Mouse (Mus musculus) urinary bladder, postnatal 14 days (tissue): ENCODE data around the gene Prkag3.
A peak's percentile ranks its signal among the peaks of the same experiment; 100 is the strongest.

Experiments used
- DNase-seq: peaks from one replicate; pipeline ENCODE4 v3.0.0; 2021; ENCODE audit warnings: low spot score

Gene Prkag3

DNA sequence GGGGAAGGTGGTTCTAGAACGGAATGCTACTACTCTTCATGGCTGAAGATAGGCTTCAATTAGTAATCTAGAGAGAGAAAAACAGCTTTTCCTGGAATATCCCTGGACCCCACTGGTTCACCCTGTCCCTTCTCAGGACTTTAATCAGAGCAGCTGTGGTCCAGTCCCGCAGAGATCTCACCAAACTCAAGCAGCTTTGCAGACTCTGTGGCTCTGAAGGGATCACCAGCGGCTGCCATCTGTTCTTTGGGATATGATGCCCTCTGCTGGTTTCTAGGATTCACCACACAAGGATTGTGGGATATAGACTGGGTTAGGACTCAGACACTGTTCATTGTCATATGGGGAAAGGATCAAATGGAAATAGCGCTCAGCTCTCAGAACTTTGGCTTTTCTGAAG is 10.8 kb upstream of the Prkag3 start:
- DNase-seq, result peak; percentile 52

GRCm38 (mm10) chr1:74754175-74754785 is 5.3 kb upstream of the Prkag3 start:
- DNase-seq, result no peak

GRCm38 (mm10) chr1:74753266-74753974 is 4.4 kb upstream of the Prkag3 start:
- no peak for DNase-seq

DNA sequence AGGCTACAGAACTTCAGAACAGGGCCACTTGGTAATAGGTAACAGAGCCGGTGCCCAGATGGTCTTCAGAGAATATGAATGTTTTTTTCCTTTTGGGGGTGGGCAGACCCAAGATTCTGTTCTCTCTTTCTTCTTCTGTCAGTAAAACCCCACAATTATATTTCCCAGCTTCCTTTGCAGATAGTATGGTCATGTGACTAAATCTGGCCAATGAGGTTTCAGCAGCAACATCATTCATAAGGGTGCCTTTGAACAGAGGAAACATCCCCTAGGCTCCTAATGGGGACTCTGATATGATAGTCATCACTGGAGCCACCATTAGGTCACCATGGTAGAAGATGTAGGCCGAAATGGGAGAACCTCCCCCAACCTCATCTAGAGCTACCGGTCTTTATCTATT is 3.8 kb upstream of the Prkag3 start:
- no peak for DNase-seq

DNA sequence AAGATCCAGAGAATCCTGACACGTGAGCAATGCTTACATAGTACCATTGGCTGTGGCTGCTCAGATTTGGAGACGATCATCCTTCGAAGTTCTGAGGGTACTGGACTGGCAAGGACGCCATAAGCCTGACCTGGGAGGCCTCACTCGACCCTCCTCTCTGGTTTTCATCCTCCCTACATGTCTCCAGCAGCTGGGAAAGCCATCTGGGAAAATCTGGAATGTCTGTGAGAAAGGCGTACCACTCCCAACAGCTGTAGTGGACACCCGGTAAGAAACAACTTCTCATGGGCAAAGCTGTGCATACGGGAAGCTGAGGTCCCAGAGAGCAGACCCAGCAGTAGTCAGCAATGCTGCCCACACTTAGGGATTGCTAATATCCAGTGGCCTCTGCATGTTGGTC is 3.1 kb upstream of the Prkag3 start:
- no peak for DNase-seq

GRCm38 (mm10) chr1:74750683-74751082 is 1.7 kb upstream of the Prkag3 start:
- no peak for DNase-seq

GRCm38 (mm10) chr1:74749301-74749700 is 280 bp upstream of the Prkag3 start:
- peak; percentile 72 for DNase-seq

GRCm38 (mm10) chr1:74747335-74747734 is 1.7 kb downstream of the Prkag3 start:
- DNase-seq, result no peak

DNA sequence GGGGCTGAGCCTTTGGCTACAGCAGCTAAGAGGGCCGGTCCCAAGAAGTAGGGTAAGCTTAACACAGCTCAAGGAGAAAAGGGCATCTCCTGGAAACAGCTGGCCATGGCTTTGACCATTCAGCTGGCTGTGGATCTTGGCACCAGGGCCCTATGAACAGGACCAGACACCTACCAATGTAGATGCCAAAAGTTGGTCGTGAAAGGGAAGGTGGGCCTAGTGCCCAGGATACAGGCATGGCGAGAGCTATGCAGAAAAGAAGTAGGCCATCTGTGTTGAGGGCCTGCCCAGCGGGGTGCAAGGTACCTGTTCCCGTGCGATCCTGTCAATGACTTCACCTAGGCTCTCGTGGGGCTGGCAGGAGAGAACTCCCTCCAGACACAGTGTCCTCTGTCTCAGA is 8.2 kb downstream of the Prkag3 start:
- DNase-seq, result no peak

DNA sequence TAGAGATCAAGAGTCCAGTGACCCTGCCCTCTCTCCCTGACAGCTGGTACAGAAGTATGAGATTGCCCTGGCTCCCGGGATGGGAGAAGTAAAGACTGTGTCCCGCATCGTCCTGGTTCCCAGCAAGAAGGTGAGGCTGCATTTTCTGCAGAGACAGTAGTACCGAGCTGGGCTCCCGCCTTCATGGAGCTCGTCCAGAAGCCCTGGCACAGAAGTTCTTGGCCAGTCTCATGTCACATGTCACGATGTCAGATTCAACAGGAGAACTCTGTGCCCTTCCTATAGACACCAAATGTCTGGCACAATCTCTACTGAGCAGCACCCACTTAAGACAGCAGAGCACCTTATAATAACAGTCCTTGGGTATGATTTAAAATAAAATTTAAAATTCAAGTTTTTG is 11.5 kb downstream of the Prkag3 start:
- DNase-seq, result no peak

- DNase-seq, result no peak
These were observed 12.0 kb downstream of the Prkag3 start for GRCm38 (mm10) chr1:74736977-74737376.

GRCm38 (mm10) chr1:74728446-74728845 is 20.6 kb downstream of the Prkag3 start:
- DNase-seq, result no peak

- peak; percentile 32 for DNase-seq
These were observed 22.3 kb downstream of the Prkag3 start for GRCm38 (mm10) chr1:74726674-74727073.

GRCm38 (mm10) chr1:74726114-74726513 is 22.9 kb downstream of the Prkag3 start:
- DNase-seq, result no peak

DNA sequence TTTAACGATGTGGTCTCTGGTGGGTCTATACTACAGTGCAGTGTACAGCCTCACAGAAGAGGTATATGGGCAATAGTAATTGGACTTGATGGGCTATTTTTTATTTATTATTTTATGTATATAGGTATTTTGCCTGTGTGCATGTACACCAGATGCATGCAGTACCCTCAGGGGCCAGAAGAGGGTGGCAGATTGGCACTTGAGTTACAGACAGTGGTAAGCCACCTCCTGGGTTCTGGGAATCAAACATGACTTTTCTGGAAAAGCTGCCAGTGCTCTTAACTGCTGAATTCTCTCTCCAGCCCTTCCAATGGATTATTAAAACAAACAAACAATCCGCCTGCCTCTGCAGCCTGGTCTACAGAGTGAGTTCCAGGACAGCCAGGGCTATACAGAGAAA is 25.3 kb downstream of the Prkag3 start:
- no peak for DNase-seq

DNA sequence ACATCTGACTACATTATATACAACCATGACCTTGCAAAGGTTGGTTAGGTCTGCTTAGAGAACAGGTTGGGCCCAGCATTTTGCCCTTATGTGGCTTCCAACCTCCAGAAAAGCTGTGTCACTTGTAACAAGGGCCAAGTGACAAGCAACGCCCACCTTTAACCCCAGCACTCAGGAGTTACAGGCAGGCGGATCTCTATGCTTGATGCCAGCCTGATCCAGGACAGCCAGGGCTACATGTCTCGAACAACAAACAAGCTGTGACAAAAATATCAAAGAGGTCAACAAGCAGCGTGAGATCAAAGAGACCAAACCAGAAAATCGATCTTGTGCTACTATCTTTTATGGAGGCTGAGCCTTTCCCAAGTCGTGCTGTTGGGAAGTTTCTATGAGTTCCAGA is 27.4 kb downstream of the Prkag3 start:
- DNase-seq, result no peak

GRCm38 (mm10) chr1:74719281-74719680 is 29.7 kb downstream of the Prkag3 start:
- DNase-seq, result no peak

DNA sequence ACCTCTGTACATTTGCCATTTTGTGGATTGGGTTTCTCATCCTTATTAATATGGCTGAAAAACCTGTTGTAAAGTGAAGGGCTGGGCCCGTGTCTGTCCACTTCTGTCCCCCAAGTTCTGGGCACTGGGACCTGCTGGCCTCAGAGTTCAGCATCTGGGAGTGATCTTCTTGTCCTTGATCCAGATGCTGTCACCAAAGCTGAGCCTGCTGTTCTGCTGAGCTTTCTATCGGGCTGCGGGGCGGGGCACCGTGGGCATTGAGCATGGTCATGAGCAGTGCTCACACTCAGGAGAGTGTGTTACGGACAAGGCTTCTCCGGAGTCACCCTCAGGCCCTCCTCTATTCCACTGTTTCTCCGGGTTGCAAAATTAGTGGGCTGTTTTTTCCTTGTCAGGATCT is 30.9 kb downstream of the Prkag3 start:
- no peak for DNase-seq

DNA sequence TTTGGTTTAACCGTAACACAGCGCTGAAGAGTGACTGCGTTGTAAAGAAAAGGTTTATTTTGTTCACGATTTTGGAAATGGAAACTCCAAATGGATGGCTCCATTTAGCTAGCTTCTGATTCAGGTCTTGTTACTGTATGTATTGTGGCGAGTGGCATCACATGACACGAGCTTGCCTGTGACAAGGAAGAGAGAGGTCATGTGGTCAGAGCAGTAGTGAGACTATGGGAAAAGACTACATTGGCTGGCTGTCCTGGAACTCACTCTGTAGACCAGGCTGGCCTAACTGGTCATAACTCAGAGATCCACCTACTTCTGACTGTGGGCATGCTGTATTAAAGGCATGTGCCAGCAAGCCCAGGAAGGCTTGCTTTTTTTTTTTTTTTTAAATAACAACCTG is 33.1 kb downstream of the Prkag3 start:
- no peak for DNase-seq

DNA sequence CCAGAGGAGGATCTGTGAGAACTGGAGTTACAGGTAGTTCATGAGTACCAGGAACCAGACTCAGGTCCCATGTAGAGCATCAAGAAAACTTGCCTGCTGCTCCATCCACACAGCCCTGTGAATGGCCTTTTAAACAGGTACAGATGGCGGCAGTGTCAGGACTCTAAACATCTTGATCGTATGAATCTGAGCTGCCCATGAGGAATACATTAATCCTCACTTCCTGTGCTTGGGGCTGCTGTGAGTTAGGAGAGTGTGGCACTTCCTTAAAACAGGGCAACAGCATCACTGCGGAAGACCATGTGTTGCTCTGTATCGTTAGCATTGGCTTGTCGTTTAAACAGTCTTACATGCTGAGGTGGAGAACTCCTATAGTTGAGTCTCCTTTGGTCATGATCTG is 33.6 kb downstream of the Prkag3 start:
- DNase-seq, result no peak

- DNase-seq, result no peak
These were observed 34.1 kb downstream of the Prkag3 start for GRCm38 (mm10) chr1:74714967-74715366.

DNA sequence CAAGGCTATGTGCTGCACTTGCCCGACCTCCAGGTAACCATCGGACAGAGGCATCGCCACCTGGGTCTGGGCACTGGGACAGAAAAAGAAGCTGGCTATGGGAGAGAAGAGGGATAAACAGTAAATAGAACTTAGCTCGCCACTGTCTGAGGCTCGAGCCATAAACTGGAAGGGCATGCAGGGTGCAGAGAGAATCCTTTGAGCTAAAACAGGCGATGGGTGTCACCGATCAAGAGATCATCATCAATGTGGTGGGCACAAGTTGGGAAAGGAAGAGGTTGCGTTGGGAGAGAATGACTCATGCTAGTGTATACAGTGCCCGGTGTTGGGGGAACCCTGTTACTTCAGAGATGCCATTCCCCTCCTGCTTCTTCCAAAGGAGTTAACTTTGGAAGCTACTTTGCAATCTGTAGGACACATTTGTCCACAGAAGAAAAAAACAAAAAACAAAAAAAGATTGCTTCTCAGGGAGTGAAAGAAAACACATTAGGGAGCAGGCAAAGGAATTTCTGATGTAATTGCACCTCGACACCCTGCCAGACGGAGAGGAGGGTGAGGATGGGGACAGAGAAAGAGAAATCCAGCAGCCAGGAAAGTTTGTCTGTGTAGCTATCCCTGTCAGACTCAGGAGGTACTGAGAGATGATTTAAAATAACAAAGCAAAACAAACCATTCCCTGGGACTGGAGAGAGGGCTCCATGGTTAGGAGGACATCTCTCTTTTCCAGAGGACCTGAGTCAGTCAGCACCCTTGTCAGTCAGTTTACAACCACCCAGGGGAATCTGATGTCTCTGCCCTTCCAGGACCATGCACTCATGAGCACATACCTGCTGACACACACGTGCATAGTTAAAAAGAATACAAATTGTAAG is 34.9 kb downstream of the Prkag3 start:
- no peak for DNase-seq
